Mouse (Mus musculus): Measurements from ENCODE around the gene Anxa2.

The Anxa2 gene

GRCm38 (mm10) chr9:69453066-69453900 is at the start of gene Anxa2:
Gene Anxa2, plus strand, starts transcription at chr9:69453620.
- peak; percentile 85 for DNase-seq (ENCODE audit: low spot score)

GRCm38 (mm10) chr9:69404671-69405070 is 48.7 kb upstream of the Anxa2 start:
- DNase-seq (ENCODE audit: low spot score): no peak

GRCm38 (mm10) chr9:69419476-69419875 is 33.9 kb upstream of the Anxa2 start:
- DNase-seq (ENCODE audit: low spot score): no peak

- DNase-seq (ENCODE audit: low spot score): no peak
Observed at GRCm38 (mm10) chr9:69430531-69430930, 22.9 kb upstream of the Anxa2 start.

GRCm38 (mm10) chr9:69431863-69432555 is 21.4 kb upstream of the Anxa2 start:
- no peak for DNase-seq (ENCODE audit: low spot score)

GRCm38 (mm10) chr9:69435194-69435593 is 18.2 kb upstream of the Anxa2 start:
- no peak for DNase-seq (ENCODE audit: low spot score)

GRCm38 (mm10) chr9:69435662-69436061 is 17.8 kb upstream of the Anxa2 start:
- no peak for DNase-seq (ENCODE audit: low spot score)

GRCm38 (mm10) chr9:69439805-69440357 is 13.5 kb upstream of the Anxa2 start:
- DNase-seq (ENCODE audit: low spot score): no peak

- DNase-seq (ENCODE audit: low spot score): no peak
Observed at GRCm38 (mm10) chr9:69442471-69443038, 10.9 kb upstream of the Anxa2 start.

GRCm38 (mm10) chr9:69443203-69443602 is 10.2 kb upstream of the Anxa2 start:
- no peak for DNase-seq (ENCODE audit: low spot score)

- no peak for DNase-seq (ENCODE audit: low spot score)
Observed at GRCm38 (mm10) chr9:69448801-69449200, 4.6 kb upstream of the Anxa2 start.

GRCm38 (mm10) chr9:69450636-69451035 is 2.8 kb upstream of the Anxa2 start:
- DNase-seq (ENCODE audit: low spot score): no peak

GRCm38 (mm10) chr9:69451886-69452810 is 1.3 kb upstream of the Anxa2 start:
- no peak for DNase-seq (ENCODE audit: low spot score)

- DNase-seq (ENCODE audit: low spot score): no peak
Observed at GRCm38 (mm10) chr9:69453901-69454666, 664 bp downstream of the Anxa2 start.

- no peak for DNase-seq (ENCODE audit: low spot score)
Observed at GRCm38 (mm10) chr9:69454691-69455090, 1.3 kb downstream of the Anxa2 start.

GRCm38 (mm10) chr9:69455391-69455790 is 2.0 kb downstream of the Anxa2 start:
- no peak for DNase-seq (ENCODE audit: low spot score)

GRCm38 (mm10) chr9:69456406-69457075 is 3.1 kb downstream of the Anxa2 start:
- DNase-seq (ENCODE audit: low spot score): no peak

- no peak for DNase-seq (ENCODE audit: low spot score)
Observed at GRCm38 (mm10) chr9:69457143-69457542, 3.7 kb downstream of the Anxa2 start.

GRCm38 (mm10) chr9:69457747-69458625 is 4.6 kb downstream of the Anxa2 start:
- DNase-seq (ENCODE audit: low spot score): no peak
